ENCODE assay signal across 29 mouse cellular contexts in genomic region chr14:26977500-26977899, GRCm38 (mm10). TPM values are rescaled to one million over a fixed set of nuclear protein-coding genes. Genes with fewer than 3 reads are reported as not detected.
A peak's percentile ranks its signal among the peaks of the same experiment; 100 is the strongest.
DNase-seq lines count a peak whose midpoint lies in the region; ATAC-seq and TF ChIP-seq lines count a peak whose summit lies in the region.
"Had no signal": no experiment of that assay in that cellular context is flagged by ENCODE, and none has a peak within 500 bp of the region (broad histone marks: within the 10 kb centered on the region; RNA-seq: fewer than 3 reads in every experiment).

No protein-coding gene starts in this region.

- peak; percentile 17 for DNase-seq in adrenal gland, postnatal 14 days
- no peak for DNase-seq in adrenal gland, postnatal 10 days
- peak; percentile 15 for DNase-seq in lung, embryonic 14.5 days
- DNase-seq in lung, adult 2 months = no peak
- DNase-seq in kidney, postnatal 36 days = no peak
- DNase-seq in left cerebral cortex, postnatal 36 days (ENCODE audit: low spot score in 2 of 2) = no peak
- DNase-seq: adrenal gland, postnatal 36 days; B cell, adult 2 months; cerebellum, adult 11-12 months; cerebellum, adult 9-10 months; cerebellum, postnatal 25 days; forebrain, postnatal 0 days; gastrocnemius, postnatal 14 days; heart, adult 18-20 months; heart, postnatal 14 days; kidney, adult 18-20 months had no signal

- 57% methylated on average over 2 of the region's 2 CpGs for WGBS in lung, embryonic 14.5 days
- WGBS in lung, adult 2 months = 57% methylated on average over 2 of the region's 2 CpGs

- no peak for TF ChIP-seq POLR2A in lung, adult 2 months (IDR thresholded peaks at IDR 0.05; ENCODE audit: borderline replicate concordance, extremely low read depth, low read depth, low read length)

- no peak overlapping the region for H3K4me2 ChIP-seq in lung, embryonic 14.5 days
- H3K4me2 ChIP-seq: embryonic facial prominence, embryonic 13.5 days; forebrain, embryonic 12.5 days; heart, embryonic 11.5 days; heart, embryonic 15.5 days; hindbrain, embryonic 14.5 days; intestine, embryonic 15.5 days had no signal

- no peaks in the 10 kb centered on the region for H3K36me3 ChIP-seq in lung, embryonic 14.5 days (ENCODE audit: insufficient read depth)
- H3K36me3 ChIP-seq: embryonic facial prominence, embryonic 13.5 days; forebrain, embryonic 12.5 days; heart, embryonic 15.5 days; hindbrain, embryonic 10.5 days; intestine, embryonic 15.5 days had no signal

- H3K27ac ChIP-seq in lung, embryonic 14.5 days (ENCODE audit: low read depth) = no peak overlapping the region
- H3K27ac ChIP-seq: embryonic facial prominence, embryonic 13.5 days; forebrain, embryonic 12.5 days; heart, embryonic 15.5 days; hindbrain, embryonic 14.5 days; intestine, embryonic 15.5 days had no signal

- no peaks in the 10 kb centered on the region for H3K4me1 ChIP-seq in lung, embryonic 14.5 days (ENCODE audit: insufficient read depth)
- H3K4me1 ChIP-seq in lung, adult 2 months (ENCODE audit: control insufficient read depth, insufficient read depth, low read length) = no peaks in the 10 kb centered on the region
- H3K4me1 ChIP-seq: intestine, embryonic 15.5 days had no signal

- H3K4me3 ChIP-seq in lung, embryonic 14.5 days (ENCODE audit: low read depth, low read length) = no peak overlapping the region
- H3K4me3 ChIP-seq in lung, adult 2 months (replicated peaks; ENCODE audit: extremely low read depth, low read depth, low read length) = no peak overlapping the region
- H3K4me3 ChIP-seq: embryonic facial prominence, embryonic 13.5 days; forebrain, embryonic 12.5 days; heart, embryonic 15.5 days; hindbrain, embryonic 10.5 days; intestine, embryonic 15.5 days had no signal

- intact Hi-C loops in left cerebral cortex, postnatal 36 days (cut with DNase I) = loop anchor here (10.0 kb wide), 2 partner anchors 303 to 447 kb away; partner anchors contain the start of gene Fam208a

- no peaks in the 10 kb centered on the region for H3K27me3 ChIP-seq in lung, embryonic 14.5 days (ENCODE audit: insufficient read depth, low read length)
- H3K27me3 ChIP-seq: embryonic facial prominence, embryonic 13.5 days; forebrain, embryonic 12.5 days; heart, embryonic 15.5 days; intestine, embryonic 15.5 days; Patski had no signal

- no peak overlapping the region for H3K9ac ChIP-seq in lung, embryonic 14.5 days
- H3K9ac ChIP-seq: embryonic facial prominence, embryonic 13.5 days; forebrain, embryonic 12.5 days; forebrain, postnatal 0 days; heart, embryonic 15.5 days; hindbrain, embryonic 14.5 days; intestine, embryonic 15.5 days had no signal

- ATAC-seq in lung, embryonic 14.5 days (ENCODE audit: insufficient read depth) = no peak
- ATAC-seq in common myeloid progenitor, adult 5-6 weeks (replicated peaks; ENCODE audit: low read depth, poor library complexity, severe bottlenecking) = peak; percentile 52
- ATAC-seq in megakaryocyte progenitor cell, adult 5-6 weeks (replicated peaks; ENCODE audit: poor library complexity) = peak; percentile 62
- ATAC-seq: CD4-positive, CD25-positive, alpha-beta regulatory T cell, adult 4 months; forebrain, postnatal 0 days; intestine, embryonic 15.5 days; Patski had no signal

- TF ChIP-seq CTCF in lung, embryonic 14.5 days (IDR thresholded peaks at IDR 0.05; ENCODE audit: low read depth) = no peak
- no peak for TF ChIP-seq CTCF in lung, adult 2 months (IDR thresholded peaks at IDR 0.05; ENCODE audit: insufficient read depth, low read length)

- H3K9me3 ChIP-seq in lung, embryonic 14.5 days (ENCODE audit: low read depth, low read length) = peaks cover 6% of the 10 kb centered on the region; the same call in 1 of the 2 replicates
- H3K9me3 ChIP-seq: intestine, embryonic 15.5 days had no signal

RNA-seq across cellular contexts. Expression of gene Appl1, which starts 6.5 kb away (rescaled TPM):
- total RNA-seq in adrenal gland, postnatal 14 days (2021) = 29.7 and 31.5 TPM in 2 replicates
- total RNA-seq in adrenal gland, postnatal 10 days (2021) = 10 to 100 TPM; 25.8 to 32.7 TPM
- polyA plus RNA-seq in lung, embryonic 14.5 days (2014; fragmentation: Nextera tagmentation; extraction: Ambion mirVana) = 41.0 and 43.8 TPM in 2 replicates
- polyA plus RNA-seq in lung, adult 2 months (2012; rRNA removed) = 3.2 and 6.1 TPM in 2 replicates
- 27.9 and 38.3 TPM in 2 replicates for total RNA-seq in common myeloid progenitor, adult 5-6 weeks (2017)
- 26.4 and 27.7 TPM in 2 replicates for total RNA-seq in megakaryocyte progenitor cell, adult 5-6 weeks (2015)
- 26.1 and 27.4 TPM in 2 replicates for total RNA-seq in megakaryocyte progenitor cell, adult 5-6 weeks (2017)
- total RNA-seq in left cerebral cortex, postnatal 36 days (2021) = 10 to 100 TPM; 54.7 to 63.5 TPM

RNA-seq across cellular contexts. Expression of gene Hesx1, which starts 16.7 kb away (rescaled TPM):
- total RNA-seq in adrenal gland, postnatal 14 days (2021) = not detected in 2 replicates
- under 1 TPM in 1 of 2 experiments, not detected in 1; 0.36 TPM for total RNA-seq in adrenal gland, postnatal 10 days (2021)
- not detected in 2 replicates for polyA plus RNA-seq in lung, embryonic 14.5 days (2014; fragmentation: Nextera tagmentation; extraction: Ambion mirVana)
- not detected in 2 replicates for polyA plus RNA-seq in lung, adult 2 months (2012; rRNA removed)
- 1.2 TPM in 1 of 2 replicates, not detected in the other for total RNA-seq in common myeloid progenitor, adult 5-6 weeks (2017)
- 1.0 and 1.4 TPM in 2 replicates for total RNA-seq in megakaryocyte progenitor cell, adult 5-6 weeks (2015)
- 1.1 and 1.3 TPM in 2 replicates for total RNA-seq in megakaryocyte progenitor cell, adult 5-6 weeks (2017)
- not detected for total RNA-seq in left cerebral cortex, postnatal 36 days (2021)
- total RNA-seq: adrenal gland, adult 18-20 months; adrenal gland, postnatal 36 days; forebrain, postnatal 0 days; gastrocnemius, adult 18-20 months; gastrocnemius, postnatal 14 days; heart, adult 18-20 months; heart, postnatal 14 days had no signal
- polyA plus RNA-seq: forebrain, embryonic 12.5 days; forebrain, postnatal 0 days; heart, embryonic 15.5 days; Patski had no signal

Comparison
In these comparisons a context has a peak if more than half of its experiments do, and no peak if none do; other contexts are left out.
1. DNase-seq: peak in adrenal gland, postnatal 14 days (single experiment) and lung, embryonic 14.5 days (single experiment); none in adrenal gland, postnatal 10 days (single experiment), lung, adult 2 months (single experiment), kidney, postnatal 36 days (0 of 2) and left cerebral cortex, postnatal 36 days (0 of 2).